Mouse (Mus musculus) T-helper 2 cell (primary cell): ENCODE results near the gene Arhgef39.
"Not testable (repeated sequence)": the region's sequence is repeated elsewhere in the genome, so short reads cannot be mapped to it uniquely, and the experiment has no call there.

Experiments
- in situ Hi-C: fragments of 300-600 bp; cut with MboI, MseI; formaldehyde crosslinking; loops from one replicate; pipeline ENCODE4 v1.15.1; 2025; ENCODE audit warnings: high pct_unique_total_duplicates

The Arhgef39 gene

DNA sequence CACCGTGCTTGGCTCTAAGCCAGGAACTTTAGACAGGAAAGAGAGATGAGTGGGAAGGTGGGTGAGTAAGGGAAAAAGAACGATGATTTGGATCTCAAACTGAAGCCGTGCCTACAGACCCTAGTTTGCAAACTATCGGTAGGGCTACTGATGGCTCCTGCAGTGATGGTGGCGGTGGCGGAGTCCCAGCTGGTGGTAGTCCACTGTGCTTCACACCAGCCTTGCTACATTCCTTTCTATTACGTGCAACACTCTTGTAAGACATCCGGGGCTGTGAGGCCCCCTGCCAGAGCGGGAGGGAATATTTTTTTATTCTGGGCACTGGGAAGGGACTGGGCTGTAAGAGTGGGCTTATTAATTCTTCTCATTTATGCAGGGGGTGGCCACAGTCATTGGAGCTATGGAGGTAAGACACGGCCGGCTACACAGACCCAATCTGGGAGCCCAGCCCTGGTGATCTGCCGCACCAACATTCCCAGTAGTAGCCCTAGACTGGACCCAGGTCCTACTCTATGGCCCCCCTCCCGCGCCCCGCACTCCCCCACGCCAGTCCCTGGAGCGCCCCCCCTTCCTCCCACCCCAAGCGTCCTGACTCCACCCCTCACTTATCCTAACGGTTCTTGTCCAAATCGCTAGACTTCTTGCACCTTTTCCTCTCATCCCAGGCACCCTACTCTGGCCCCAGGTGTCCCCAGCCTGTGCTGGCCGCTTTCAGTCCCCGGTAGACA lies 8.6 kb upstream of the Arhgef39 start:
- in situ Hi-C loops: no loop called here

DNA sequence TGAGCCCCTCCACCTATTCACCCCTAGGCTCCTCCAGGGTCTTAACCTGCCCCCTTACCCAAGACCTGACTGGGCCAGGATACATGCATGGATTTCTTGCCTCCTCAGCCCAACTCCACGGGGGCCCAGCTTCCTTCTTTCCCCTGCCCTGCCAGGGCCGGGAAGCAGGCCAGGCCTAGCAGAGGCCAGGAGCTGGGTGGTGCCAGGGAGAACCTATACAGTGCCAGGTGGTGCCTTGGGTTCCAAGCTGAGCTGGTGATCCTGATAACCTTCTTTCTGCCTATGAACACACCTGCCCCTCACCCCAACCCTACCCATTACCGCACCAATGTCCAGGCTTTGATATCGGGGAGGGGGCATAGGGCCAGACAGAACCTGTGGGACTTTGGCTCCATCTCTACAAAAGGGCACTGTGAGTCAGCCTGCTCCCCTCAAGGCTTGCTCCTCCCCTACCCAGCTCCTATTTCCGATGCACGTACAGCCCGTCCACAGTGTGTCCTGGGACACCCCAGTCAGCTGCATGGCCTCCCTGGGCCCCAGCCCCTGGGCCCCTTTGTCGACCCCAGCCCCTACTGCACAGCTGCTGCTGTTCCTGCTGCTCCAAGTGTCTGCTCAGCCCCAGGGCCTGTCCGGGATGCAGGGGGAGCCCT lies 7.2 kb upstream of the Arhgef39 start, which contains the start of gene Car9:
Gene Car9, plus strand, starts transcription at position 431 of the 650 bp plus-strand sequence.
- in situ Hi-C loops: no loop called here

DNA sequence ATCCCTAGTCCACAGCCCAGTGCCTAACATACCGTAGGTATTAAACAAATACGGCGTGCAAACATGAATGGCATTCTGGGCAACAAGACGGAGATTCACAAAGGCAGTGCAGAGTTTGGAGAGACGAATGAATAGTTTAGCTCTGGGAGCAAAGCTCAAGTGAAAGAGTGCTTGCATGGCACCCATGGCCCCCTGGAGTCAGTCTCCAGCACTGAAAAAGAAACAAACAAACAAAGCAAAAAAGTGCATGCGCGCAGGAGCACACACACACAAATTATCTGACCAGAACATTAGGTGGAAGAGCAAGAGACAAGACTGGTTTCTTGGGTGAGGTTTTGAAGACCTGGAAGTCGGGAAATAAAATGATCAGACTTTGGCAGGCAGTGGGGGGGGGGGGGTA lies 6.6 kb upstream of the Arhgef39 start:
- in situ Hi-C loops: no loop called here

DNA sequence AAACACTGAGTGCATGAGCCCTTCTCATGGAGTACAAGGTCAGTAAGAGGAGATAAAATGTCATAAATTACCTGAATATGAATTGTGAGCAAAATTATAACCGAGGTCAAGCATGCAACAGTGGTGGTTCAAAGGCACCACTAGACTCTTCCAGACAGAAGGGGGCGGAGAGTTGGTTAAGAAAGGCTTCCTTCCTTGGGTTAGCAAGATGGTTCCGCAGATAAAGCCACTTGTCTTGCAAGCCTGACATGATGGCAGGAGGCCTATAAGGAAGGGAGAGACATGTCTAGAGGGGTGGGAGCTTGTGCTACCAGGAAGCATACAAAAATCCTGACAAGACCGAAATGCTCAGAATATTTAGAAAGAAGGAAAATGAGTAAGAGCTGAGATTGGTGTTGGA lies 4.8 kb upstream of the Arhgef39 start:
- in situ Hi-C loops: no loop called here

DNA sequence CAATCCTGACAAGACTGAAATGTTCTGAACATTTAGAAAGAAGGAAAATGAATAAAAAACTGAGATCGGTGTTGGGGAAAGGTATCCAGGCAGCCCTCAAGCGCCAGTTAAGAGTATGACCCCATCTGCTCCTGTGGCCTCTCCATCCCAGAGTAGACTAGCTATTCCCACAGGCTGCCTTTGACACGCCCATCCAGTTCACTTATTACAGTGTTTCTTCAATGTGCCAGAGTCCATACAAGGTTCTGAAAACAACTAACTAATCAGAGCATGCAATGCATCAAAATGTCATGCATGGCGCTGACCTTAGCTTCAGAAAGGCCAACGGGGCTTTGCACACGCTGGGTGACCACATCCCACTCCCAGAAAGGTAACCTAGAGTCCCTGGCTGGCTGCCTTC lies 4.0 kb upstream of the Arhgef39 start:
- in situ Hi-C loops: no loop called here

DNA sequence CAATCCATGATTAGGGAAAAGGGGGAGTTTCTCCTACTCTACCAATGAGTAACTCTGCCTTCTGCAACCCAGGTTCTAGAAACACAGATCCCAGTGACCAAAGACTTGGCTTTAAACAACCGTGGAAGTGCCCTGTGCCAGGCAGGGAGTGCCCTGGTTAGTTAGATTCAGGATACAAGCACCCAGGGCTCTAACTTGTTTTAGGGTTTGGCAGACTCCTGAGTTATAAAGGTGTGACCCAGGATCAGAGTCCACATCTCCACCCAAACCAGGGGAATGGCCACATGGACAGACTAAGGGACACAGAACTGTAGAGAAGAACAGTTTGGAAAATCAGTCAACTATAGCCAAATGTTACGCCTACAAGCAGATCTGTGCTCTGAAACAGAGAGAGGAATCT lies 3.5 kb upstream of the Arhgef39 start:
- in situ Hi-C loops: no loop called here

DNA sequence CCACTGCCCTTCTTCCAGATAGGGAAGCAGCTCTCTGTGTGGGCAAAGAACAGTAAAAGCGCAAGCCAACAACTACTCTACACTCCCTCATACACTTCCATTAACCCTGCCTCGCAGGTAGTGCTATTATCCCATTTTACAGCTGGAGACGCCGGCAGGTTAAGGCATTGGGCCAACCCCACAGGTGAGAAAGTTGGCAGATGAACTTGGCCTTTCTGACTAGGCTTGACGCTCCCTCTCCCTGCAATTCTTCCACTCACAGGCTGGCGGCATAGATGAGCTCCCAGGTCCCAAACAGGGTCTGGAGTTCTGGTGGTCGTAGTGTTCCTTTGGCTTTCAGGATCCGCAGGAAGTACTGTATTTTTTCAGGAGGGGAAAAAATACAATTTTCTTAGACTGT lies 512 bp downstream of the Arhgef39 start:
- in situ Hi-C loops: no loop called here

DNA sequence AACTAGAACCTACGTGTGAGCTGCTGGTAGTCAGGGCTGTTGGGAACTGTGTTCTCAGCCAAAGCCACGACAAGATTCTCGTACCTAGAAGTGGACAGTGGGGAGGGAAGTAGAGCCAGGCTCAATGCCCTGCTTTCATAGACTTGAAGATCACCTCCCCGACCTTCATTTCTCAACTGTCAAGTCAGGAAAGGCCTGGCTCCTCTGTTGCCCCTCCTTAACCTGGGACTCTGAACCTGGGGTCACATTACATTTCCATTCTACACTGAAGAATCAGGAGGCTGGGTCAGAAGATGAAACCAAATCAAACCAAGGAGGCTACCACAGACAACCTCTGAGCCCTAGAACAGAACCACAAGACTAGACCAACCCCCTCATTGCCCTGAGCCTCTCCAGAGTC lies 1.5 kb downstream of the Arhgef39 start:
- in situ Hi-C loops: no loop called here

DNA sequence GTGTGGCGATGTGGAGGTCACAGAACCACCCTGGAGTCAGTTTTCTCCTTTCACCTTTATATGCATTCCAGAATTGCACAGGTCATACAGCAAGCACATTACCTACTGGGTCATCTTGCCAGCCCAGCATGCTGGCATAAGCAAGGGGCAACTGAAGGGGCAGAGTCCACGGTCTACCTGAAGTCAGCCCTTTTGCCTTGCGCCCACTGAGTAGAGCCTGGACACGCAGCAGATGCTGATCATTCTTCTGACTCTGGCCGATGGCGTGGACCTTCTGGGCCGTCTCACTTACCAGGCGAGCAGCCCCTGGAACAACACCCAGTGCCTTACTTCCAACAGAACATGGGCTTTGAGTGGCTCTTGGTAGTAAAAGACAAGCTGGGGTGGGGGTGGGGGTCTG lies 2.1 kb downstream of the Arhgef39 start:
- in situ Hi-C loops: no loop called here

DNA sequence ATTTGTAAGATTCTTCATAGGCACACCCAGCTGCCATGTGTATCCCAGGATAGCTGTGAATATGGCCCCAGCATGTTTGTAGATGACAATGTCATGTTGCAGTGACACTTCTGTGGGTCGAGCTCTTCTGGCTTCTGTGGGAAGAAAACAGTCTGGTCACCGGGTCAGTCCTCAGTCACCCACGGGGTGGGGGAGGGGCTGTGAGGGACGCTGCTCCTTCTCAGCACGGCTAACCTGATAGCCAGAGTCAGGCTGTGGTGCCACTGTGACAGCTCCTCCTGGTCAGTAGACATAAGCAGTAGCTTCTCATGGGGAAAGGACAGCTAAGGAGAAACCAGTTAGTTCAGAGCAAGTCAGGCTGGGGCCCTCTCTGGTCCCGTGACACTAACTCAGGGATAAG lies 2.9 kb downstream of the Arhgef39 start:
- in situ Hi-C loops: no loop called here

DNA sequence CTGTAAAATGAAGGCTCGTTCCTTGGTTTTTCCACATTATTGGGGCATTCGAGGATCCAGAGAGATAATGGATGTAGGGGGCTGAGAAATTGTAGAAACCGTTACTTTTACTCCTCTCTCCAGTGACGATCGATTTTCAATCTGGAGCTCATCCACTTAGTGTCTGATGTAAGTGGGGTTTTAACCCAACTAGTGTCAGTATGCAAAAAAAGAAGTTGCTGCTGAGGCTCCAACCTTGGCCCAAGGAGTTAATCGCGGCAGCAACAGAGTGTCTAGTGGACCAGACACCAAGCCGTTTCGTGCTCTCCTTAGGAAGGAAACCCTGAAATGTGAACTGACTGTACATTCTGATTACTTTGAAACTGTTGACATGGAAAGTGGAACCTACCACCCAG lies 5.7 kb downstream of the Arhgef39 start:
- in situ Hi-C loops: no loop called here

DNA sequence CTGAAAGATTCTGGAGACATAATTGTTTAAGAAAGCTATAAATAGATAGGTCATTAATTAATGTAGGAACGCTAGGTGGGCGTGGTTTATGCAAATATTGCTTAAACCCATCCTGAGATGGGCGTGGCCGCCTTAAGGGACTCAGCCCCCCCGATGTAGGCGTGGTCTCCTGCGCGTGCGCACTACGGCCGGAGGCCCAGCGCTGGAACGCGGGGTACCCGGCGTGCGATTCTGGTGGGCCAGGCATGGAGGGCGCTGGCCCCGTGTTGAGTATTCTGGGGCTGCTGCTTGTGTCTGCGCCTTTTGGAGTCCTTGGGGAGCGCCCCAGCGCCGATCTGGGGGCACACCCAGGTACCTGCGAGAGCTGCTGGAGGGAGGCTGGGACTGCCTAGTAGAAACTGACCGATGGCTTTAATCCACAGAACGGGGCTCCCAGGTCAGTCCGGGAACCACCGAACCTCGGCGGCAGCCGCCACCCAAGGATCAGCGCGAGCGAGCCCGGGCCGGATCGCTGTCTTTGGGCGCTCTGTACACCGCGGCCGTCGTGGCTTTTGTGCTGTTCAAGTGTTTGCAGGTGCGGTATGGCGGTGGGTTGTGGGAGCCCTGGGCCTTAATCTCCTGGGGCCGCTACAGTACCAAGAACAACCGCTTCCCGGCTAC lies 6.2 kb downstream of the Arhgef39 start:
- in situ Hi-C loops: no loop called here

DNA sequence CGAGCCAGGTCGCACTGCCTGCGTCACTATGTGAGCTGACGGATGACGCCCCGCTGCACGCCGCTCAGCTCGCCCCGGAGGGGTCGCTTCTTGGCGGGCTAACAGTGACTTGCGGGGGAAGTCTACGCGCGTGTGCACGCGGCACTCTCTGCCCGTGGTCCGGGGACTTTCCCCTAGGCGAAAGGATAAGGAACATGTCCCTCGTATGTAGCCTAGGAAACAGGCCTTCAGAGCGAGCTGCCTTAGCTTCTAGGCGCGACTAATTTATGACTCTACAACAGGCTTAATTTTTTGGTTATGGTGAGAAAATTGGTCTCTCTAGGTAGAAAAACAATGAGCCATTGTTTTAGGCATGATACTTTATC lies 6.7 kb downstream of the Arhgef39 start, which contains the start of gene Ccdc107:
Gene Ccdc107, plus strand, starts transcription at position 80 of the 365 bp plus-strand sequence.
- in situ Hi-C loops: no loop called here

DNA sequence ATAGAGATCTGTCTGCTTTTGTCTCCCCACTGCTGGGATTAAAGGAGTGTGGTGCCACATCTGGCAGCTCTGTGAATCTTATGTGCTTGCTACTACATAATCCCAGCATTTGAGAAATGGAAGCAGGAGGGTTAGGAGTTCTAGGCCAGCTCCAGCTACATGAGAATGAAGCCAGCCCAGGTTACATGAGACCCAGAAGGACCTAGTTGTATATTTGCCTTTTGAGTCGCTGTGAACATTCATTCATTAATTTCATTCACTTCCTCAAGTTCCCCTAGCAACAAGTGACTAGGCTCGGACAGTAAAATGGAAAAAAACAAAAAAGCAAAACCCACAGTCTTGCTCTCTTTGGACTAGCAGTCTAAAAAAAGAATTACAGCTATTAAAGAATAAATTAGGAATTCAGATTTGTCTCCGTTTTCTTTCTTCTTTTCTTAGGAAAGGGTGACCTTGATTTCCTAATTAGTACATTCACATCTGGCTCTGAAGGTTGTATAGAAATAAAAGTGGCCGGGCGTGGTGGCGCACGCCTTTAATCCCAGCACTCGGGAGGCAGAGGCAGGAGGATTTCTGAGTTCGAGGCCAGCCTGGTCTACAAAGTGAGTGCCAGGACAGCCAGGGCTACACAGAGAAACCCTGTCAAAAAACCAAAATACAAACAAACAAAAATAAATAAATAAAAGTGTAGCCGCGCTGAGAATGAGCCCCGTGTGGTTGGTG lies 7.2 kb downstream of the Arhgef39 start:
- in situ Hi-C loops: no loop called here

DNA sequence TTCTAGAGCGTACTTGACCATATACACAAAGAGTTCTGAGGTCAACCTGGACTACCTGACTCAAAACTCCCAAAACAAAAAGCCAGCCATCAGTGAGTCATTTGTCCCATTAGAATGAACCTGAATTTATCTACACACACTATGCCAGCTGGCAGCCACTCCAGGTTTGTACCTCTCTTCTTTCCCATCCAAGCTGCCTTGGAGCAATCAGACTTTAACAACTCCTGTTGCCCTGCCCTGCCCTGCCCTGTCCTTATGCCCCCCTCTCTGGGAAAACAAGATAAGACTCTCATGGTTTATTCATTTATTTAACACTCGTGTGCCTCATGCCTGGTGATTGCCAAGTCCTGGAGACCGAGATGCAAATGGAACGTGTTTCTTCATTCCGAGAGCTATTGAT lies 8.7 kb downstream of the Arhgef39 start:
- in situ Hi-C loops: no loop called here

DNA sequence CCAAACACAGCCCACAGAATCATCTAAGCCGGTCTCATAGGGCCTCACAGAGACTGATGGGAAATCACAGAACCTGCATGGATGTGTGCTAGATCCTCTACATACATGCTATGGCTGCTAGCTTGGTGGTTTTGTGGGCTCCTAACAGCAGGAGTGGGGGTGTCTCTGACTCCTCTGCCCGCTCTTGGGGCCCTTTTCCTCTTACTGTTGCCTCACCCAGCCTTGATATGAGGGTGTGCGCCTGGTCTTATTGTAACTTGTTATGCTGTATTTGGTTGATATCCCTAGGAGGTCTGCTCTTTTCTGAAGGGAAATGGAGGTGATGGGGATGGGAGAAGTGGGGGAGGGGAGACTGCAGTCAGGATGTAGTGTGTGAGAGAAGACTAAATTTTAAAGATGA lies 9.9 kb downstream of the Arhgef39 start:
- in situ Hi-C loops: no loop called here

DNA sequence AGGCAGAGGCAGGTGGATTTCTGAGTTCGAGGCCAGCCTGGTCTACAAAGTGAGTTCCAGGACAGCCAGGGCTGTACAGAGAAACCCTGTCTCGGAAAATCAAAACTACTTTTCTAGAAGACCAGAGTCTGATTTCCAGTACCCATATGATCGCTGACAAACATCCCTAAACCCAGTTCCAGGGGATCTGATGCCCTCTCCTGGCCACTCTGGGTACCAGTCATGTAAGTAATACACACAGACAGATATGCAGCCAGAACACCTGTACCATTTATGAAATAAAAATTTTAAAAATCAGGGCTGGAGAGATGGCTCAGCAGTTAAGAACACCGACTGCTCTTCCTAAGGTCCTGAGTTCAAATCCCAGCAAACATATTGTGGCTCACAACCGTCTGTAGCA lies 13.8 kb downstream of the Arhgef39 start:
- in situ Hi-C loops: not testable (repeated sequence)

DNA sequence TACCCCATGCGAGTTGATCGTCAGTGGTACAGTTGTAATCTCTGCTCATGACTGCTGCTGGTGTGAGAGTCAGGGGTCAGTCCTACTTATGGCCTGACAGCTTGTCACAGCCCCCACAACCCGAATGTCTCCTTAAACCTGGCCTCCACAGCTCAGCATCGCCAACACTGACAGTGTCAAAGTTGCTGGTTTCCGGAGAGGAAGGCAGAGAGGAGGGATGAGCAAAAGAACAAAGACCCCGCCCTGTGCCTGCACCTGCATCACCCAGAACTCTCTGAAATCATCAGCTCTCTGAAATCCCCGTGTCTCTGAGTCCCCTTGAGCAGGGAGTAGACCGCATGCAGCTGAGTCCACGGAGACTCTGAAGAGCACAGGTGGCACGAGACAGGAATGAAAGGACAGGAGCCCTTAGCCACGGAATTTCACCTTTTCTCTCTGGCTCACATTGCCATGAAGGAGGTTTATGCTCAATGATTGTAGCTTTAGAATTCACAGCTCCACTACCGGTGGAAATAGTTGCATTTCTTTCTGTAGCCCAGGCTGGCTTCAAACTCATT lies 15.9 kb downstream of the Arhgef39 start, which contains the start of gene Sit1:
Gene Sit1, minus strand, starts transcription at position 200 of the 557 bp plus-strand sequence.
- in situ Hi-C loops: loop anchor here (5.0 kb wide), 1 partner anchor 41 kb away; the partner anchor contains the start of gene Tesk1

DNA sequence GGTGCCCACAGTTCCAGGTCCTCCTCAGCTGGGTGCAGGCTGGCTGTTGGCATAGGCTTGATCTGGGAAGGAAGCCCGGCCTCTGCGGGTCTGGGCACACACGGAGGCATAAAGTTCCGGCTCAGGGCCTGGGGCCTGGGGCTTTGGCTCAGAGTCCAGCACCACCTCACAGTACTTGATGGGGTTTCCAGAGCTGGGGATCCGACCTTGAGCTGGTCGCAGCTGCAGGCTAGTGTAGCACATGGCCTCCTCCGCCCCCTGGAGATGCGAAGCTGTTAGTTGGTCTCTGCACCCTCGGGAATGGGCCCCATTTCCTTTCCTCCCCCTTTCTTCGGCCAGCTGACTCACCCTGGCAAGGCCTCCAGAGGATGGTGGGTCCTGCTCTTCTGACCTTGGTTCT lies 16.9 kb downstream of the Arhgef39 start:
- in situ Hi-C loops: loop anchor here (5.0 kb wide), 1 partner anchor 40 kb away; the partner anchor contains the start of gene Tesk1

DNA sequence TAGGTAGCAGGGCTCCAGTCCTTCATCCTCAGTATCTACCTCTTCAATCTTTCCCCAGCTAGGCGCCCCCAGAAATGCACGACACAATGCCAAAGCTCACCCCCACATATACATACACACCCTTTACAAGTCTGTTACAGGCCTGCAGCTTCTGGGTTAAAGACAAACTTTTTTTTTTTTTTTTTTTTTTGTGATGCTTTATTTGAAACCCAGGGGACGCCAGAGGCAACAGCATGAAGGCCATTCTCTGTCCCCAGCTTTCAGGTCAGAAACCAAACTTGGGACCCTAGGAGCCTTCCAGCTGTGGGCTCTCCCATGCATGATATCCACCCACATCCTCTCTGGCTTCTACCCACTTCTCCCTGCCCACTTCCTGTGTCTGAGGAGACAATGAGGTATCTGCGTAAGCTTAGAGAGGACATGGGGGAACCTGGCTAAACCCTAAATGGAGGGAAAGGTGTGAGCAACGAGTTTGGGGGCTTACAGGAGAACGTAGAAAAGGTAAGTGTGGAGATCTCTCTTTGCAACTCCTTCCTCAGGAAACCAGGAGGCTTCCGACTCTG lies 17.5 kb downstream of the Arhgef39 start:
- in situ Hi-C loops: loop anchor here (5.0 kb wide), 1 partner anchor 40 kb away; the partner anchor contains the start of gene Tesk1

DNA sequence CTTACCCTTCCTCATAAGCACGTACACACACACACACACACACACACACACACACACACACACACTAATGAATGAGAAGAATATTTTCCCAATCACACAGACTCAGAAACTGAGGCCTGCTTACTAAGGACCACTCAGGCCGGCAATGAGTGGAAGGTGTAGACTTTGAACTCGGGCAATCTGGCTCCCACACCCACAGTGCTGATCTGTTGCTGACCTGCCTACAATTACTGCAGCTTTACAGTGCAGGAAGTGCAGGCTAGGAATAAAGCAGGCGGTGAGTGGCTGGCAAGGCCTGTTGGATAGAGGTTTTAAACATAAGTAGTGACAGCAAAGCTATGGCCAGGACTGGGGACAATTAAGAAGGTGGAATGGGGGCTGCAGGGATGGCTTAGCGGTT lies 18.5 kb downstream of the Arhgef39 start:
- in situ Hi-C loops: loop anchor here (5.0 kb wide), 1 partner anchor 39 kb away; the partner anchor contains the start of gene Tesk1
